Mouse (Mus musculus): ENCODE measurements around the gene Hilpda.
A peak's percentile ranks its signal among the peaks of the same experiment; 100 is the strongest.

The Hilpda gene

DNA sequence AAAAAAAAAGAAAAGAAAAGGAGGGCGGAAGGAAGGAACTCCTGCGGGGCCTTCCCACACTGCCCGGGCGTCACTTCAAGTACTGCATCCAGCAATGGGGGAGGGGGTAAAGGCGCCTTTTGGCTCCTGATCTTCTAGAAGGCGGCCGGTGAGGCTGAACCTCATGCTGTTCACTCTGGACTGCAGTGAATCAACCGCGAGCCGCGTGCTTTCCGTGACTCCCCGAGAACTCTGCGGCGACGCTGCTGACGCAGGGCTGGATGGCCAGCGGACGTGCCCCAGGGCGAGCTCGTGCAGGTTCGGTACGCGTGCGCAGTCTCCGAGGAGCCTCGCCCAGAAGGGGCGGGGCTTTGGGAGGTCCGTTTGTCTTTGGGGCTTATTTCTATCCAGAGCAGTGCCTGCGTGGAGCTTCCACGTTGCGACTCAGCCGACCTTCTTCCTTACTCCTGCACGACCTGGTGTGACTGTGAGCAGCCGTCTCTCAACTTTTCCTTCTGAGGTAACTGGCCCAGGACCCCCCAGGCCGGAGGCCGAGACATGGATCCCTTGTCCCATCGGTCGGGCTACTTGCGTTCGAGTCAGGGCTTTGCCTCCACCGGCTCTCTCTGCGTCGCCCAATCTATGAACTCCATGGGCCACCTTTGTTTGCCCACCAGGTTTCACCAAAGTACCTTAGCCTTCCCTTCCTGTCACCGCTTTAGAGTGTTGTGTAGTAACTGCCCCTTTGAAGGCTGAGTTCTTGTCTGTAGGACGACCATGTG, at the start of gene Hilpda:
Gene Hilpda (plus strand): TSS at position 177 of the 761 bp plus-strand sequence.
- no peaks in the 10 kb centered on the region for H3K36me3 ChIP-seq (ENCODE audit: control insufficient read depth, insufficient read depth, low read length, poor library complexity, severe bottlenecking)
- DNase-seq (ENCODE audit: low read depth, low spot score) = peak; percentile 98
- no peaks in the 10 kb centered on the region for H3K27me3 ChIP-seq (ENCODE audit: control insufficient read depth, insufficient read depth, low read length, poor library complexity, severe bottlenecking)

DNA sequence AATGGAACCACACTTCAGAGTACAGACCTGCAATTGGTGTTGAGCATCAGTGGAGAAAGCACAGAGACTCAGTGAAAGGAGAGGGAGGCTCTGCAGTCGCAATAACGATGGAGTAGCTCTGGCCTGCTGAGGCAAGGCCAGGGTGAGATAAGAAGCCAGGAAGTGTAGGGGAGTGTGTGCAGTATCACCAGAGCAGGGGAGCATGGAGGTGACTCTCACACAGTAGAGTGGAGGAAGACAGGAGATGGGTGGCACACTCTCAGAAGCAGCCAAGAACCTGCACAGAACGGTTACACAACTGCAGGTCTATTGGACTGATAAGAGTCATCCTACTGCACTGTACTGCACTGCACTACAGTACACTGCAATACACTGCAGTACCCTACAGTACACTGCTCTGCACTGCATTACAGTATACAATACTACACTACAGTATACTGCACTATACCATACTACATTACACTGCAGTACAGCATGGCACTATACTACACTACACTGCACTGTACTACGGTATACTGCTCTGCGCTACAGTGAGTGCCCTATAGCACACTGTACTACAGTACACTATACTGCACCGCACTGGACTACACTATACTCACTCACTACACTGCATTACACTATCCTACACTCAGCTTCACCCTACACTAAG, 42.9 kb upstream of the Hilpda start:
- no peaks in the 10 kb centered on the region for H3K27me3 ChIP-seq (ENCODE audit: control insufficient read depth, insufficient read depth, low read length, poor library complexity, severe bottlenecking)
- DNase-seq (ENCODE audit: low read depth, low spot score) = no peak
- no peaks in the 10 kb centered on the region for H3K36me3 ChIP-seq (ENCODE audit: control insufficient read depth, insufficient read depth, low read length, poor library complexity, severe bottlenecking)

GRCm38 (mm10) chr6:29230386-29230785, 41.9 kb upstream of the Hilpda start:
- no peak for DNase-seq (ENCODE audit: low read depth, low spot score)
- no peaks in the 10 kb centered on the region for H3K36me3 ChIP-seq (ENCODE audit: control insufficient read depth, insufficient read depth, low read length, poor library complexity, severe bottlenecking)
- H3K27me3 ChIP-seq (ENCODE audit: control insufficient read depth, insufficient read depth, low read length, poor library complexity, severe bottlenecking) = no peaks in the 10 kb centered on the region

DNA sequence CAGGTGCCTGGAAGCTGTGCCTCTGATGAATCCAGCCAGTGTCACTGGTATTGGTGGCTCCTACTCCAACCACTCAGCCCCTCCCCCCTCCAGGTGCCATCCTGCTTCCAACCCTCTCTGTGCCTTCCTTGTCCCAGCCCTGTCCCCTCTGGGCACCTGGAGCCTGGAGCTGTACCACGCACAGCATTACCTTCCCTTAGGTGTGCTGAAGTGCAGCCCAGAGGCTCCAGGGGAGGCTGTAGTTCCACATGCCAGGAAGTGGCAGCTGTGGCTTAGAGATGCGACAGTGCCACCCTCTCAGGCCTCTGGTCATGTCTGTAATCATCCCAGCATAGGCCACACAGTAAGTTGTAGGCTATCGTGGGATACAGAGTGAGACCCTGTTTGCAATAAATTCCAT, 40.5 kb upstream of the Hilpda start:
- no peaks in the 10 kb centered on the region for H3K36me3 ChIP-seq (ENCODE audit: control insufficient read depth, insufficient read depth, low read length, poor library complexity, severe bottlenecking)
- H3K27me3 ChIP-seq (ENCODE audit: control insufficient read depth, insufficient read depth, low read length, poor library complexity, severe bottlenecking) = no peaks in the 10 kb centered on the region
- no peak for DNase-seq (ENCODE audit: low read depth, low spot score)

- Histone ChIP-seq H3K27me3 (ENCODE audit: control insufficient read depth, insufficient read depth, low read length, poor library complexity, severe bottlenecking) (no peaks in the 10 kb centered on the region), H3K36me3 (ENCODE audit: control insufficient read depth, insufficient read depth, low read length, poor library complexity, severe bottlenecking) (no peaks in the 10 kb centered on the region)
- peak; percentile 41 for DNase-seq (ENCODE audit: low read depth, low spot score)
Observed at GRCm38 (mm10) chr6:29232321-29232720, 40.0 kb upstream of the Hilpda start.

DNA sequence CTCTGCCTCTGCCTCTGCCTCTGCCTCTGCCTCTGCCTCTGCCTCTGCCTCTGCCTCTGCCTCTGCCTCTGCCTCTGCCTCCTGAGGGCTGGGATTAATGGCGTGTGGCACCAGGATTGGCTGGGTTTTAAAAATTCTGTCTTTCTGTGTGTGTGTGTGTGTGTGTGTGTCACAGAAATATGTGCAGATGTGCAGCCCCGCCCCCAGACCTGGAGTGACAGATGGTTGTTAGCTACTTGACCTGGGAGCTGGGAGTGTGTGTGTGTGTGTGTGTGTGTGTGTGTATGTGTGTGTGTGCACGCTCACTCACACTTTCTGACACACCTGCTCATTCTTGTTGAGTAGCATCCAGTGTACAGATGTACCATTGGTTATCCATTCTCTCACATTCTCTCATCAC, 38.6 kb upstream of the Hilpda start:
- Histone ChIP-seq H3K36me3 (ENCODE audit: control insufficient read depth, insufficient read depth, low read length, poor library complexity, severe bottlenecking) (no peaks in the 10 kb centered on the region), H3K27me3 (ENCODE audit: control insufficient read depth, insufficient read depth, low read length, poor library complexity, severe bottlenecking) (no peaks in the 10 kb centered on the region)
- DNase-seq (ENCODE audit: low read depth, low spot score) = no peak

DNA sequence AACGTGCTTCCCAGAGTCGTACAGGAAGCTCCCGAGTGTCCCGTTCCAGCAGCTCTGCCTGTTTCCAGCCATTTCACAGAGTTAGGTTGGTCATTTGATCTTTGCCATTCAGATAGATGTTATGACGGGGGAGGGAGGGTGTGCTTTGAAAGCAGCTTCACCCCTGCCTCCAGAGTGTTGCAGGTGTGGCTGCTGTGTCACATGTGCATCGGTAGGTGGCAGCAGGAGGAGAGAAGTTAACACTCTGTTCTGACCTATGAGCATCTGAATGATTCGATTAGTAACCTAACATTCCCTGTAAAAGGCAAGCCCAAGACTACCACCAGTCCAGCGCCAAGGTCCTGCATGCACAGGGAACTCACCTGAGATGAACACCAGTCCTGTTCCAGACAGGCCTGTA, 38.0 kb upstream of the Hilpda start:
- Histone ChIP-seq H3K36me3 (ENCODE audit: control insufficient read depth, insufficient read depth, low read length, poor library complexity, severe bottlenecking) (no peaks in the 10 kb centered on the region), H3K27me3 (ENCODE audit: control insufficient read depth, insufficient read depth, low read length, poor library complexity, severe bottlenecking) (no peaks in the 10 kb centered on the region)
- peak; percentile 72 for DNase-seq (ENCODE audit: low read depth, low spot score)

DNA sequence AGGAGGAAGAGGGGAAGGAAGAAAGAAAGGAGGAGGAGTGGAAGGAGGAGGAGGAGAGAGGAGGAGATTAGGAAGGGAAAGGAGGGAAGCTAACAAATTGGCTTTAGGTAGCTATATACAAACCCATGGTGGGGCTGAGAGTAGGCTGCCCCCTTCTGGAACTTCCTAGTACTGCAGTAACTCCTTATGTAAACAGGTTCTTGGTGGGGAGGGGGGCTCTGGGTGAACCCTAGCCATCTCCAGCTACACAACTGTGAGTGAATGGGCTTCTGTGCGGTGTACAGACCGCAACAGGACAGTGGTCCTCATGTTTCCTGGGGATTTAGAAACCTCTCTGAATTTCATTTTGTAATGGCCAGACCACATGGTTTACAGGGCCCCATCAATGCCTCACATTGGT, 31.5 kb upstream of the Hilpda start:
- Histone ChIP-seq H3K27me3 (ENCODE audit: control insufficient read depth, insufficient read depth, low read length, poor library complexity, severe bottlenecking) (no peaks in the 10 kb centered on the region), H3K36me3 (ENCODE audit: control insufficient read depth, insufficient read depth, low read length, poor library complexity, severe bottlenecking) (no peaks in the 10 kb centered on the region)
- peak; percentile 85 for DNase-seq (ENCODE audit: low read depth, low spot score)

- no peaks in the 10 kb centered on the region for H3K27me3 ChIP-seq (ENCODE audit: control insufficient read depth, insufficient read depth, low read length, poor library complexity, severe bottlenecking)
- H3K36me3 ChIP-seq (ENCODE audit: control insufficient read depth, insufficient read depth, low read length, poor library complexity, severe bottlenecking) = no peaks in the 10 kb centered on the region
- peak; percentile 60 for DNase-seq (ENCODE audit: low read depth, low spot score)
Observed at GRCm38 (mm10) chr6:29241697-29242096, 30.6 kb upstream of the Hilpda start.

- DNase-seq (ENCODE audit: low read depth, low spot score) = peak; percentile 48
- no peaks in the 10 kb centered on the region for H3K36me3 ChIP-seq (ENCODE audit: control insufficient read depth, insufficient read depth, low read length, poor library complexity, severe bottlenecking)
- H3K27me3 ChIP-seq (ENCODE audit: control insufficient read depth, insufficient read depth, low read length, poor library complexity, severe bottlenecking) = no peaks in the 10 kb centered on the region
Observed at GRCm38 (mm10) chr6:29242265-29242664, 30.0 kb upstream of the Hilpda start.

DNA sequence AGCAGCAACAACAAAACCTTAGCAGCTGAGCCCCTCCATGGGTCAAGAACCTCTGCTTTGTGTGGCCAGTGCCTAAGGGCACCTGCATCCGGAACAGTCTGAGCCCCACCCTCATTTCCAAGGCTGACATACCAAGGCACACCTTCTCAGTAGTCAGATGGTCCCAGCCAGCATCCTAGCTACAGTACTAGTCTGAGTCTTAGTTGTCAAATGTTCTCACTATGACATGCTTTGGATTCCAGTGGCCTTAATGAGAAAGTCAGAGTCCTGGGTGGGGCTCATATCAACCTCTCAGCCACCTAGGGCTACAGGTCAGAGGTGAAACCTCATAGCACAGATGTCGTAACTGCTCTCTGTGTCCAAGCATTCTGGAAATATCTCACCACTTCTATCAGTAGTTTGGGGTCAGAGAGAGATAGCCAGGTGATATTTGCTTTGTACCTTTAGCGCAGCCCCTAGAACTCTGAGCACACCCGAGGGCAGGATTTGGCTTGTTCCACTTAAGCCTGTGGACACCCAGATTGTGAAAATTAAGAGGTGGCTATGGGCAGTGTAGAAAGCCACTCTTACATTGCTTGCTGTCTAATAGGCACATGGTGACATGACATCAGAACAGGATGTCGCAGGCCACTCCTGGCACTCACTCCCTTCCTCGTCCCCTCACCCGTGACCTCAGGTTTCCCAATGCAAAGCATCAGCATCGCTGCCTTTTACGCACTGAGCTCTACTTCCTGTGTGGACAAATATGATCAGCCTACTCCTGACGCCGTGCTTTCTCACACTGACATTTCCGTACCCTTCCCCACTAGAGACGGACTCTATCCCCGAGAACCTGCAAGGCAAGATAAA, 26.8 kb upstream of the Hilpda start:
- no peaks in the 10 kb centered on the region for H3K27me3 ChIP-seq (ENCODE audit: control insufficient read depth, insufficient read depth, low read length, poor library complexity, severe bottlenecking)
- DNase-seq (ENCODE audit: low read depth, low spot score) = peak; percentile 88
- H3K36me3 ChIP-seq (ENCODE audit: control insufficient read depth, insufficient read depth, low read length, poor library complexity, severe bottlenecking) = no peaks in the 10 kb centered on the region

- H3K27me3 ChIP-seq (ENCODE audit: control insufficient read depth, insufficient read depth, low read length, poor library complexity, severe bottlenecking) = no peaks in the 10 kb centered on the region
- H3K36me3 ChIP-seq (ENCODE audit: control insufficient read depth, insufficient read depth, low read length, poor library complexity, severe bottlenecking) = no peaks in the 10 kb centered on the region
- no peak for DNase-seq (ENCODE audit: low read depth, low spot score)
Observed at GRCm38 (mm10) chr6:29246183-29246582, 26.1 kb upstream of the Hilpda start.

- no peaks in the 10 kb centered on the region for H3K36me3 ChIP-seq (ENCODE audit: control insufficient read depth, insufficient read depth, low read length, poor library complexity, severe bottlenecking)
- no peaks in the 10 kb centered on the region for H3K27me3 ChIP-seq (ENCODE audit: control insufficient read depth, insufficient read depth, low read length, poor library complexity, severe bottlenecking)
- peak; percentile 52 for DNase-seq (ENCODE audit: low read depth, low spot score)
Observed at GRCm38 (mm10) chr6:29246585-29246984, 25.7 kb upstream of the Hilpda start.

GRCm38 (mm10) chr6:29247072-29247471, 25.2 kb upstream of the Hilpda start:
- no peak for DNase-seq (ENCODE audit: low read depth, low spot score)
- Histone ChIP-seq H3K36me3 (ENCODE audit: control insufficient read depth, insufficient read depth, low read length, poor library complexity, severe bottlenecking) (no peaks in the 10 kb centered on the region), H3K27me3 (ENCODE audit: control insufficient read depth, insufficient read depth, low read length, poor library complexity, severe bottlenecking) (no peaks in the 10 kb centered on the region)

GRCm38 (mm10) chr6:29259418-29259817, 12.9 kb upstream of the Hilpda start:
- Histone ChIP-seq H3K27me3 (ENCODE audit: control insufficient read depth, insufficient read depth, low read length, poor library complexity, severe bottlenecking) (no peaks in the 10 kb centered on the region), H3K36me3 (ENCODE audit: control insufficient read depth, insufficient read depth, low read length, poor library complexity, severe bottlenecking) (no peaks in the 10 kb centered on the region)
- DNase-seq (ENCODE audit: low read depth, low spot score) = peak; percentile 19
